Mouse (Mus musculus) ovary, postnatal 14 days (tissue): Measurements from ENCODE around the gene Naxe.
A peak's percentile ranks its signal among the peaks of the same experiment; 100 is the strongest.

Experiments
- DNase-seq: peaks from one replicate; pipeline ENCODE4 v3.0.0; 2022; ENCODE audit warnings: low spot score

Naxe gene

GRCm38 (mm10) chr3:88057902-88058696 lies at the start of gene Naxe:
Gene Naxe, minus strand, starts transcription at chr3:88058495.
- peak; percentile 79 for DNase-seq

GRCm38 (mm10) chr3:88106126-88106525 lies 47.8 kb upstream of the Naxe start:
- no peak for DNase-seq

- no peak for DNase-seq
Observed at GRCm38 (mm10) chr3:88102611-88103010, 44.3 kb upstream of the Naxe start.

- DNase-seq: no peak
Observed at GRCm38 (mm10) chr3:88102196-88102595, 43.9 kb upstream of the Naxe start.

- no peak for DNase-seq
Observed at GRCm38 (mm10) chr3:88101736-88102135, 43.4 kb upstream of the Naxe start.

GRCm38 (mm10) chr3:88100251-88100650 lies 42.0 kb upstream of the Naxe start:
- DNase-seq: no peak

- no peak for DNase-seq
Observed at GRCm38 (mm10) chr3:88097666-88098065, 39.4 kb upstream of the Naxe start.

- no peak for DNase-seq
Observed at GRCm38 (mm10) chr3:88094126-88094525, 35.8 kb upstream of the Naxe start.

GRCm38 (mm10) chr3:88090616-88091015 lies 32.3 kb upstream of the Naxe start:
- no peak for DNase-seq

- no peak for DNase-seq
Observed at GRCm38 (mm10) chr3:88090106-88090505, 31.8 kb upstream of the Naxe start.

- no peak for DNase-seq
Observed at GRCm38 (mm10) chr3:88087688-88088087, 29.4 kb upstream of the Naxe start.

GRCm38 (mm10) chr3:88085459-88085858 lies 27.2 kb upstream of the Naxe start:
- DNase-seq: no peak

GRCm38 (mm10) chr3:88084001-88084400 lies 25.7 kb upstream of the Naxe start:
- no peak for DNase-seq

- no peak for DNase-seq
Observed at GRCm38 (mm10) chr3:88082663-88083062, 24.4 kb upstream of the Naxe start.

- DNase-seq: no peak
Observed at GRCm38 (mm10) chr3:88082224-88082618, 23.9 kb upstream of the Naxe start.

GRCm38 (mm10) chr3:88081345-88082223 lies 23.3 kb upstream of the Naxe start, which contains the start of gene Iqgap3:
Gene Iqgap3, plus strand, starts transcription at chr3:88081971.
- peak; percentile 79 for DNase-seq

- no peak for DNase-seq
Observed at GRCm38 (mm10) chr3:88078204-88078603, 19.9 kb upstream of the Naxe start, which contains the start of gene Ttc24. Gene Ttc24, minus strand, starts transcription at chr3:88078304.

GRCm38 (mm10) chr3:88077441-88077840 lies 19.1 kb upstream of the Naxe start:
- no peak for DNase-seq

- DNase-seq: no peak
Observed at GRCm38 (mm10) chr3:88074766-88075165, 16.5 kb upstream of the Naxe start.

GRCm38 (mm10) chr3:88074351-88074750 lies 16.1 kb upstream of the Naxe start:
- DNase-seq: no peak

GRCm38 (mm10) chr3:88073631-88074030 lies 15.3 kb upstream of the Naxe start:
- DNase-seq: no peak

- peak; percentile 93 for DNase-seq
Observed at GRCm38 (mm10) chr3:88071783-88072182, 13.5 kb upstream of the Naxe start.

GRCm38 (mm10) chr3:88068386-88068785 lies 10.1 kb upstream of the Naxe start:
- no peak for DNase-seq
